Mouse (Mus musculus) ES-Bruce4 (cell line): Measurements from ENCODE around the gene Ceacam10.

ENCODE experiments used
- CTCF ChIP-seq: IDR thresholded peaks from one replicate; pipeline ENCODE4 v1.8.1; 2011; ENCODE audit warnings: low read depth, low read length
- EP300 ChIP-seq: IDR thresholded peaks from 2 replicates; pipeline ENCODE4 v1.6.1; 2011; ENCODE audit warnings: low read depth, low read length; ENCODE audit not compliant: insufficient read depth
- POLR2A ChIP-seq: IDR thresholded peaks from one replicate; pipeline ENCODE4 v1.8.1; 2011; ENCODE audit warnings: low read length; ENCODE audit not compliant: insufficient read depth

- TF ChIP-seq POLR2A = no peak
- no peak for TF ChIP-seq CTCF
- TF ChIP-seq EP300 = no peak
Observed at GRCm38 (mm10) chr7:24750695-24751094, 26.3 kb upstream of the Ceacam10 start.
